Mouse (Mus musculus) neural tube, embryonic 13.5 days (tissue): ENCODE data around the gene Tmeff1. TPM values are rescaled to one million over a fixed set of nuclear protein-coding genes. Genes with fewer than 3 reads are reported as not detected.
"Not testable (repeated sequence)": the region's sequence is repeated elsewhere in the genome, so short reads cannot be mapped to it uniquely, and the experiment has no call there.

Experiments used
- ATAC-seq: fragments of 200-750 bp; cut with Nextera tagmentation; 2 replicates; pipeline ENCODE4 v1.8.0; 2017; ENCODE audit warnings: low read depth, mild to moderate bottlenecking, moderate TSS enrichment, moderate library complexity
- H3K27ac ChIP-seq: fragments of 300-500 bp; sonication (generic); replicated peaks from 2 replicates; pipeline ENCODE4 v1.5.1; 2015; ENCODE audit warnings: moderate library complexity, mild to moderate bottlenecking, inconsistent platforms
- H3K27me3 ChIP-seq: fragments of 300-500 bp; sonication (generic); 2 replicates; pipeline ENCODE4 v1.6.1; 2015; ENCODE audit warnings: mild to moderate bottlenecking, inconsistent platforms
- H3K36me3 ChIP-seq: fragments of 300-500 bp; sonication (generic); 2 replicates; pipeline ENCODE4 v1.6.1; 2015; ENCODE audit warnings: mild to moderate bottlenecking, inconsistent platforms
- H3K4me1 ChIP-seq: fragments of 300-500 bp; sonication (generic); replicated peaks from 2 replicates; pipeline ENCODE4 v1.6.1; 2015; ENCODE audit warnings: inconsistent platforms
- H3K4me2 ChIP-seq: fragments of 300-500 bp; sonication (generic); 2 replicates; pipeline ENCODE4 v1.6.1; 2015; ENCODE audit warnings: inconsistent platforms, mild to moderate bottlenecking, moderate library complexity
- H3K4me3 ChIP-seq: fragments of 300-500 bp; sonication (generic); 2 replicates; pipeline ENCODE4 v1.5.1; 2015; ENCODE audit warnings: mild to moderate bottlenecking, inconsistent platforms
- H3K9ac ChIP-seq: fragments of 300-500 bp; sonication (generic); 2 replicates; pipeline ENCODE4 v1.6.1; 2015; ENCODE audit warnings: moderate library complexity, mild to moderate bottlenecking, inconsistent platforms
- H3K9me3 ChIP-seq: fragments of 300-500 bp; sonication (generic); 2 replicates; pipeline ENCODE4 v1.6.1; 2016; ENCODE audit warnings: inconsistent platforms
- WGBS: fragments of 180-500 bp; shearing (Covaris S2); methylation state at CpG from one replicate; pipeline ENCODE4 v1.1.7; 2015; 5-methylcytosine and 5-hydroxymethylcytosine counted together
- polyA plus RNA-seq: library from polyadenylated mRNA; unstranded; fragments of >200 nt; fragmentation: Nextera tagmentation; extraction: Ambion mirVana; gene quantifications from 2 replicates; pipeline ENCODE4 v1.2.1, GENCODE M21; 2015

Tmeff1 gene
- polyA plus RNA-seq, 1 experiment from 2014 or later = 315 TPM

DNA sequence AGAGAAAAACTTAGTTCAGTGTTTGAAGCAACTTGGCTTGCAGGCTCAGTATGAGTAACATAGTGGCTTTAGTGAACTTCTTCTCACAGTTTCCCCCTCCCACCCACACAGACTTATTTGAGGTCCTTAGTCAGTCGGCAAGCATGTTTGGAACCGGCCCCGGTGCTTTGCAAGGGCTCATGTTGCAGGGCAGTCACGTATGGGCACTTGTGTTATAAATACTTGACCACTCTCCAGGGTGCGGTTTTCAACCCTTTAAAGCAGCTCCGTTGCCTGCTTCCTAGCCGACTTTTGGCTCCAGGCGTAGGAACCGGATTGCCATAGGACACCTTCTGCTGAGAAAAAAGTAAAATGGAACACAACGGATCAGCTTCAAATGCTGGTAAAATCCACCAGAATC, 78.3 kb downstream of the Tmeff1 start, which contains the start of gene Cavin4:
Gene Cavin4 (plus strand): TSS at position 244 of the 400 bp plus-strand sequence.
- no peaks in the 10 kb centered on the region for H3K9me3 ChIP-seq
- peaks cover 68% of the 10 kb centered on the region for H3K36me3 ChIP-seq
- H3K4me3 ChIP-seq = no peak within 1 kb of the TSS
- no peak for ATAC-seq
- WGBS = 91% methylated on average over 10 of the region's 10 CpGs
- H3K27ac ChIP-seq = no peak within 1 kb of the TSS
- no peaks in the 10 kb centered on the region for H3K4me1 ChIP-seq
- H3K9ac ChIP-seq = no peak within 1 kb of the TSS
- no peaks in the 10 kb centered on the region for H3K27me3 ChIP-seq
- no peak within 1 kb of the TSS for H3K4me2 ChIP-seq

DNA sequence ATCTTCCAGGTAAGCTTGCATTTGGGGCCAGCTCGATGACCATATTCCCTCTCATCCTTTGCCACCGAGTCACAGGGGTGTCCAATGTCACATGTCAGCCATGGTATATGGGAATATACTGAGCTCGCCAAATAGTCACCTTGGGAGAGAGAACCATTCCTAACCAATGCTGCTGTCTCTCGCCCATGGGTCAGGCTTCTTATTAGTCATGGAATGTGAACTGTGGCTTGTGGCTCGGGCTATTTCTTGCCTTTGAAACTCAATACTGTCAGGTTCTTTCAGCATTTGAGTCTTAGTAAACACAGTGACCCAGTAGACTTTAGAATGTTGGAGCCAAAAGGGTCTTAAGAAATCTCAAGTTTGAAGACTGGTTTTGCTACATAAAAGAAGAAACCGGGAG, 79.0 kb downstream of the Tmeff1 start:
- H3K4me3 ChIP-seq = no peak overlapping the region
- H3K36me3 ChIP-seq = peaks cover 62% of the 10 kb centered on the region
- no peaks in the 10 kb centered on the region for H3K9me3 ChIP-seq
- no peaks in the 10 kb centered on the region for H3K27me3 ChIP-seq
- H3K27ac ChIP-seq = no peak overlapping the region
- WGBS = 91% methylated on average over 6 of the region's 6 CpGs
- no peak overlapping the region for H3K9ac ChIP-seq
- H3K4me2 ChIP-seq = no peak overlapping the region
- no peaks in the 10 kb centered on the region for H3K4me1 ChIP-seq
- ATAC-seq = no peak

DNA sequence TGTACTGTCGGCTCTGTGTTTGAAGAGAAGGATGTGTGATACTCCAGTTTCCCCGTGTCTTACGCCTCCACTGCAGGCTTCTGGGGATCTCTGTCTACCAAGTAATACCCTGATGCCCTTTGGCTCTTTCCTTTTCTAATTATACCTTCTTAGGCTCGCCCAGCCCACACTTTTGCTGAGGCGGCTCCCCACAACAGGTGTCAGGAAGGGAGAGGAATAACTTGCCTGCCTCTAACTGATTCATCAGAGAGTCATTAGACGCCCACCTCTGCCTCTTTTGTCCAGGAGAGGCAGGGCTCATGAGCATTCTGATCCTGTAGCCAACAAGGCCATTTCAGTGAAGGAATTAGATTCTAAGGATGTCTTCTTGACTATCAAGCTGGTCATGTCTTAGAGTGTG, 82.3 kb downstream of the Tmeff1 start:
- no peak overlapping the region for H3K4me3 ChIP-seq
- peaks cover 60% of the 10 kb centered on the region for H3K36me3 ChIP-seq
- H3K9me3 ChIP-seq = no peaks in the 10 kb centered on the region
- ATAC-seq = no peak
- no peak overlapping the region for H3K27ac ChIP-seq
- H3K9ac ChIP-seq = no peak overlapping the region
- no peak overlapping the region for H3K4me2 ChIP-seq
- no peaks in the 10 kb centered on the region for H3K4me1 ChIP-seq
- no peaks in the 10 kb centered on the region for H3K27me3 ChIP-seq
- WGBS = 85% methylated on average over 6 of the region's 6 CpGs

DNA sequence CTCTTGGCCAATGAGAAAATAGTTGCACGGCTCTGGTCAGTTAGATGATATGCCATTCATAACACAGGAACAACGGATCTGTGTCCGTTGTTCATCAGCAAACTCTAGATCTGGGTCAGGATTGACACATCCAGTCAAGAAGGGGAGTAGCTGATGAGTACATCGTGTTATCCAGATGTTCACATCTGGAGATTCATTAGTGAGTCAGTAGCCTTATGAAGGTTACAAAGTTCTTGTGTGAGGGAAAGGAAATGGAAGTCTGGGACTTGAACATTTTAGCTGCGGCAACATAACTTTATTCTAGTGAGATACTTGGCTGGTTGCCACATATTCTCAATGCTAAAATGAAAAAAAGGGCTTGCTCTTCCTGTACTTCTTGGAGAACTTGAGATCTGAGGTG, 87.9 kb downstream of the Tmeff1 start:
- Histone ChIP-seq H3K4me1 (no peaks in the 10 kb centered on the region), H3K9ac (no peak overlapping the region), H3K4me2 (no peak overlapping the region), H3K9me3 (no peaks in the 10 kb centered on the region), H3K36me3 (peaks cover 66% of the 10 kb centered on the region), H3K4me3 (no peak overlapping the region), H3K27me3 (no peaks in the 10 kb centered on the region), H3K27ac (no peak overlapping the region)
- 94% methylated on average over 5 of the region's 5 CpGs for WGBS
- no peak for ATAC-seq

DNA sequence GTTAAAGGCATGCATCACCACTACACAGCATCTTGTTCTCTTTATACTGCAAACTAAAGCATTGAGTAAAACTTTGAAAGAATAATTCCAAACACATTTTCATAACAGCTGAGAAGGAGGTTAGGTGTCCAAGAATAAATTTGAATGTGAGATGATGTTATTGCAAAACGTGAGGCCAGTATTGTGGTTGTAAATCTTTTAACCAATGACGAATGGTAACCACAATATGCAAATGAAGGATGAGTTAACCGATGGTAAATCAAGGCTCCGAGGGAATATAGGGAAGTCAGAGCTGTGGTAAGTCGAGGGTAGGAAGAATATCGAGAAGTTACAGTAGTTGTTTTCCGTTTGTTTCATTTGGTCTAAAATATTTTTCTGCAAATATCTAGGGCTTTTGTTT, 89.4 kb downstream of the Tmeff1 start:
- H3K9ac ChIP-seq = no peak overlapping the region
- no peak overlapping the region for H3K4me2 ChIP-seq
- H3K4me3 ChIP-seq = no peak overlapping the region
- peaks cover 61% of the 10 kb centered on the region for H3K36me3 ChIP-seq
- H3K27me3 ChIP-seq = no peaks in the 10 kb centered on the region
- no peak for ATAC-seq
- H3K27ac ChIP-seq = no peak overlapping the region
- no peaks in the 10 kb centered on the region for H3K4me1 ChIP-seq
- 83% methylated on average over 7 of the region's 7 CpGs for WGBS
- H3K9me3 ChIP-seq = no peaks in the 10 kb centered on the region

DNA sequence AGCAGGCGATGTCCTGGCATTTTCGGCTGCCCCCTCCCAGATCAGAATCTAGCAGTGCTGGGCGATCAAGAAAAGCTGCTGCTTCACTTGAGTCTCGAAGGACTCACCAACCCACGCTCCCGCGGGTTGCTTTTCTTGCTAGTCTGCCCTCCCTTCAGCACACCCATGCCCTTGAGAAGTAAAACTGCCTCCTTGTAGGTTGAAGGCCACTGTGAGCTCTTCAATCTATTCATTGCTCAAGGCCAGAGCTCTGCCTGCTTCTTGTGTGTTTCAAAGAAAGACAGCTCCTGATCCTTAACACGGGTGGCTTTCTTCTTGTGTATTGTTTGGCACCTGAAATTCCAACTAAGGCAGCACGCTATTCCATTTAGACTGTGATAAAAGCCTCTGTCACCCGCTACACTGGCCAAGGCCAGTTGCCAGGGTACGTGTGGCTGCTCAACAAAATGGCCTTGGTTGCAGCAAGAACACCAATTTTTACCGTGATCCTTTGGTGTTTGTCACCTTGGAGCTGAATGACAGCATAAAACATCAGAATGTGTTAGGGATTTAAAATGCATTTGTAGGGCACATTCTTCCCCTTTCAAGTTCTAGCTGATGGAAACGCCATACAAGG, 91.7 kb downstream of the Tmeff1 start:
- H3K4me1 ChIP-seq = no peaks in the 10 kb centered on the region
- H3K27ac ChIP-seq = no peak overlapping the region

DNA sequence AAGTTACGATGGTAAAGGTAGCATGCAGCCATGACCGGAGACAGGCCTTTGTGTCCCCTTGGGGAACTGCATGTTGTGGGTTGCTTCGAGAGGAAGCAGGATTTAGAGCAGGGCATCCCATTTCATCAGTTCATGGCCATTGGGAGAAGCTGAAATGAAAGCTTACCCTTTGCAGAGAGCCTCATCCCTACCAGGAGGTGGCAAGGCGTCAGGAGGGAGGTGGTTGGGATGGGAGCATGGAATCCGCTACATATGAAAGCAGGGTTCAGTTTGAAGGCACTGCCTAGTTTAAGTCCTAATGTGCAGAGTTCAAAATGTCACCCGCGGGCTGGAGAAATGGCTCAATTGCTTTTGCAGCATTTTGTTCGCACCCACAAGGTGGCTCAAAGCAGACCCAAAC, 92.3 kb downstream of the Tmeff1 start:
- Histone ChIP-seq H3K4me3 (no peak overlapping the region), H3K36me3 (peaks cover 37% of the 10 kb centered on the region), H3K27me3 (no peaks in the 10 kb centered on the region), H3K4me1 (no peaks in the 10 kb centered on the region), H3K9ac (no peak overlapping the region), H3K9me3 (no peaks in the 10 kb centered on the region), H3K27ac (no peak overlapping the region), H3K4me2 (no peak overlapping the region)
- no peak for ATAC-seq
- WGBS = 93% methylated on average over 8 of the region's 8 CpGs

More for the DNA sequence above, 91.7 kb downstream of the Tmeff1 start:
- H3K36me3 ChIP-seq = peaks cover 43% of the 10 kb centered on the region
- H3K4me3 ChIP-seq = no peak overlapping the region
- H3K27me3 ChIP-seq = no peaks in the 10 kb centered on the region
- H3K9ac ChIP-seq = no peak overlapping the region
- ATAC-seq = no peak
- 92% methylated on average over 13 of the region's 13 CpGs for WGBS
- H3K4me2 ChIP-seq = no peak overlapping the region
- H3K9me3 ChIP-seq = no peaks in the 10 kb centered on the region

DNA sequence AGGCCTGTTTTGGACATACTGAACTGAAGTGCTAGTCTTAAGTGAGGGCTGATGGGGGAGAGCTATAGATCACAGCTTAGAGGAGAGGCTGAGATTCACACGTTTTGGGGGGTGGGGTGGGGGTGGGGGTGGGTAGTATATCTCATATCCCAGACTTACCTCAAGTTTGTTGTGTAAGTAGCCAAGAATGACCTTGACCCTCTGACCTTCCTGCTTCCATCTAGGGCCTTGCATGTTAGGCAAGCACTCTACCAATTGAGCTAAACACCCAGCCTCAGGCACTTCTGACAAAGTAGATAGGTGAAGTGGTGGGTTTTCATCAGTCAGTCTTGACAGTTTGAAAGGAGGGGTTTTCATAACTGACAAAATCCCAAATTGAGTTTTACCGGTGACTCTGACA, 92.8 kb downstream of the Tmeff1 start:
- Histone ChIP-seq H3K4me3 (no peak overlapping the region), H3K36me3 (peaks cover 32% of the 10 kb centered on the region), H3K27ac (no peak overlapping the region), H3K27me3 (no peaks in the 10 kb centered on the region), H3K4me2 (no peak overlapping the region), H3K9me3 (no peaks in the 10 kb centered on the region), H3K4me1 (no peaks in the 10 kb centered on the region), H3K9ac (no peak overlapping the region)
- no peak for ATAC-seq
- WGBS = 84% methylated on average over 2 of the region's 2 CpGs

DNA sequence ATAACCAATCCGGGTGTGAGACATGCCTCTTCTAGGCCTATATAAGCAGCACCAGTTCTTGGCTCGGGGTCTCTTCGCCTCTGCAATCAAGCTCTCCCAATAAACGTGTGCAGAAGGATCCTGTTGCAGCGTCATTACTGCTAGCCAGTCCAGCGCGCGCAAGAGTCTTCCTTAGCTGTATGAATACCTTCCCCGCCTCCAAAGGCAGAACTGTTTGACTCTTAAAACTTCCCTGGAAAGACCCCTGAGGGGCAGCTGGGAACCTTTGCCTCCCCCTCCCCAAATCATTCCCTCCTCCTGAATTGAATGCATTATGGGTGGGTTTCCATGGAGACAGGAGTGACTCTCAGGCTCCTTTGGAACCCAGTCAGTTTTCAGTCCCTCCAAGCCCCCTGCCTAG, 93.8 kb downstream of the Tmeff1 start:
- Histone ChIP-seq H3K36me3 (peaks cover 22% of the 10 kb centered on the region), H3K9ac (no peak overlapping the region), H3K4me3 (no peak overlapping the region), H3K27ac (no peak overlapping the region), H3K27me3 (no peaks in the 10 kb centered on the region), H3K4me1 (no peaks in the 10 kb centered on the region), H3K9me3 (no peaks in the 10 kb centered on the region), H3K4me2 (no peak overlapping the region)
- no peak for ATAC-seq
- WGBS = 89% methylated on average over 9 of the region's 9 CpGs

DNA sequence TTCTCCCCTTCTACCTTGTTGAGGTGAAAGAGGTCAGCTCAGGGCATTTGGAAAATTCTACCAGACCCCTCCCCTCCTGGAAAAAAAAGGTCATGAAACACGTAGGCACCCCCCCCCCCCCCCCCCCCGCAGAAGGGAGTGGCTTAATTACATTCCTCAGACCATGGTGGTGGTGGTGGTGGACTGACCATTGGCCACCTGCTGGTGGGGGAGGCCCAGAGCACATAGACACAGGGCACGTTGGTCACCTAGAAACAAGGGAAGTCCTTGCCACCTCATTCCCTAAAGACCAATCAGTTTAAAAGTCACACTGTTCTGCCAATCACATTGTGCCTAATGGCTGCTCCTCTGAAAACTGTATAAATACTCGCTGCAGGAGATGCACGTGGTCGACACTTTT, 94.8 kb downstream of the Tmeff1 start:
- H3K9ac ChIP-seq, H3K4me2 ChIP-seq, H3K4me3 ChIP-seq, H3K9me3 ChIP-seq, H3K4me1 ChIP-seq, H3K27me3 ChIP-seq, ATAC-seq, H3K27ac ChIP-seq: not testable (repeated sequence)
- WGBS = 61% methylated on average over 6 of the region's 6 CpGs
- H3K36me3 ChIP-seq = peaks cover 16% of the 10 kb centered on the region

DNA sequence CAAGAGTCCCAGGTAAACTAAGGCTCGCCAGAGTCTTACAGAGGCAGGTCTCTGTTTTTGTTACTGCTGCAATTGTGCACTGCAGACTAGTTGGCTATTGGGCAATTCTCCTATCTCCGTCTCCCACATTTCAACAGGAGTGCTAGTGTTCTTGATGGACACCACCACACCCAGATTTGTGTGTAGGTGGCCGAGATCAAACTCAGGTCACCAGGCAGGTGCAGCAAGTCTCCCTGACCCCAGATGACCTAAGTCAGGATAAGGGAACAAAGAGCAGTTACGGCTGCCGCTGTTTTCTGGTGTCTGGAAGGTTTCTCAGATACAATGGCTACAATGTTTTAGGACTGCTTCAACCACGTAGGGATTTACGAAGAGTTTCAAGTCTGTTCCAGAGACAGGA, 95.2 kb downstream of the Tmeff1 start:
- H3K4me2 ChIP-seq = no peak overlapping the region
- H3K4me1 ChIP-seq = no peaks in the 10 kb centered on the region
- WGBS = 68% methylated on average over 7 of the region's 7 CpGs
- no peak for ATAC-seq
- no peaks in the 10 kb centered on the region for H3K9me3 ChIP-seq
- H3K9ac ChIP-seq = no peak overlapping the region
- no peak overlapping the region for H3K27ac ChIP-seq
- H3K36me3 ChIP-seq = peaks cover 11% of the 10 kb centered on the region
- H3K4me3 ChIP-seq = no peak overlapping the region
- H3K27me3 ChIP-seq = no peaks in the 10 kb centered on the region

DNA sequence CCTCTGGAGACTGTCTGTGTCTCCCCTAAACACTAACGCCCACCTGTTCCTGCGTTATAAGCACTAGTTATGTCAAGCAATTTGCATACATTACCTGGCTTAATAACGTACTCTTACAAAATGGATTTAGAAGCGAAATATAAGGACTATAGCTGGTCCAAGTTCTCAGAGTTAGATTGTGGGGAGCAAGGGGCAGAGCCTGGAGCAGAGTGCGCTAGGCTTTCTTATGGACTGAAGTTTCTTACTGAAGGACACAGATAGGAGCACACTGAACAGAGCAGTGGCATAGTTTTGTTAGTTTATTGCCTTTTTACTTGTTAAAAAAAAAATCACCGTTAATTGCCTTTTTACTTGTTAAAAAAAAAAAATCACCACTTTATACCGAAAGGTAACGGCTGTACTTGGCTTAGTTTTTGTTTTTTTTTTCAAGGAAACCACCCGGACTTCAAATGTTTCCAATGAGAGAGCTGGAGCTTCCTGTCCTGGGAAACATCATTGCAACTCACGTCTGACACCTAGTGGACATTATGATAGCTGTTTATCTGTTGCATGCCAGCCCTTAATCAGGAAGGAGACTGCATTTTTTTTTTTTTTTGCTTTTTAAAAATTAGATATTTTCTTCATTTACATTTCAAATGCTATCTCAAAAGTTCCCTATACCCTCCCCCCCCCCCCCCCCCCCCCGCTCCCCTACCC, 95.8 kb downstream of the Tmeff1 start:
- no peak overlapping the region for H3K4me2 ChIP-seq
- H3K27ac ChIP-seq = no peak overlapping the region
- 47% methylated on average over 10 of the region's 11 CpGs for WGBS
- H3K27me3 ChIP-seq = no peaks in the 10 kb centered on the region
- no peaks in the 10 kb centered on the region for H3K9me3 ChIP-seq
- H3K4me3 ChIP-seq = no peak overlapping the region
- no peak for ATAC-seq
- H3K4me1 ChIP-seq = no peaks in the 10 kb centered on the region
- H3K9ac ChIP-seq = no peak overlapping the region
- H3K36me3 ChIP-seq = peaks cover 11% of the 10 kb centered on the region

DNA sequence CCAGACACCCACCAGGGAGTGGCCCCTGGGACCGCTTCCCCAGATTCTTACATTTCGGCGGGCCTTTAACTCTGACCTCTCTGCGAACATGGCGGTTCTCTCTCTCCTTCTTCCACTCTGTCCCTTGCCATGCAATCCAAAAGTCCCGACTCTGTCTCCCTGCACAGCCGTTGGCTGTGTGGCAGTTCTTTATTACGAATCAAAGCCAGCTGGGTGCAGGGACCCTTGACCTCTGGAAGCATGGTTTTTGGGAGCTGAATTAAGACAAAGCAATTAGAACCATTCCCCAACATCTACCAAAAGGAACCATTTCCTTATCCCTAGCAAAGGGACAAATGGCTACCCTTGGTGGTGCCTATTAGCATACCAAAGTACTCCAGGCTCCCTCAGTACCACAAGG, 98.2 kb downstream of the Tmeff1 start:
- Histone ChIP-seq H3K36me3 (no peaks in the 10 kb centered on the region), H3K4me1 (no peaks in the 10 kb centered on the region), H3K4me3 (no peak overlapping the region), H3K27me3 (no peaks in the 10 kb centered on the region), H3K9ac (no peak overlapping the region), H3K4me2 (no peak overlapping the region), H3K9me3 (no peaks in the 10 kb centered on the region), H3K27ac (no peak overlapping the region)
- no peak for ATAC-seq
- 84% methylated on average over 8 of the region's 8 CpGs for WGBS
